Mouse (Mus musculus) T-cell, adult 2 months (primary cell): Measurements from ENCODE around the gene Scarb1.

Experiments used
- DNase-seq: peaks from one replicate; pipeline ENCODE4 v3.0.0; 2022; ENCODE audit warnings: low spot score

Scarb1 gene

GRCm38 (mm10) chr5:125332333-125332732 is 8.6 kb downstream of the Scarb1 start:
- DNase-seq, result no peak

GRCm38 (mm10) chr5:125331811-125332210 is 9.1 kb downstream of the Scarb1 start:
- DNase-seq, result no peak

- no peak for DNase-seq
Observed at GRCm38 (mm10) chr5:125331094-125331493, 9.8 kb downstream of the Scarb1 start.

- DNase-seq, result no peak
Observed at GRCm38 (mm10) chr5:125330656-125331055, 10.2 kb downstream of the Scarb1 start.

- no peak for DNase-seq
Observed at GRCm38 (mm10) chr5:125330191-125330590, 10.7 kb downstream of the Scarb1 start.

GRCm38 (mm10) chr5:125327596-125328385 is 13.1 kb downstream of the Scarb1 start:
- DNase-seq, result no peak

GRCm38 (mm10) chr5:125326351-125326750 is 14.5 kb downstream of the Scarb1 start:
- no peak for DNase-seq

GRCm38 (mm10) chr5:125325931-125326330 is 15.0 kb downstream of the Scarb1 start:
- no peak for DNase-seq

- DNase-seq, result no peak
Observed at GRCm38 (mm10) chr5:125325285-125325684, 15.6 kb downstream of the Scarb1 start.

- DNase-seq, result no peak
Observed at GRCm38 (mm10) chr5:125323939-125324480, 16.9 kb downstream of the Scarb1 start.

- no peak for DNase-seq
Observed at GRCm38 (mm10) chr5:125323128-125323527, 17.8 kb downstream of the Scarb1 start.

GRCm38 (mm10) chr5:125321836-125322235 is 19.1 kb downstream of the Scarb1 start:
- DNase-seq, result no peak

GRCm38 (mm10) chr5:125319057-125319800 is 21.7 kb downstream of the Scarb1 start:
- DNase-seq, result no peak

GRCm38 (mm10) chr5:125317953-125318352 is 22.9 kb downstream of the Scarb1 start:
- no peak for DNase-seq

- DNase-seq, result no peak
Observed at GRCm38 (mm10) chr5:125317296-125317695, 23.6 kb downstream of the Scarb1 start.

- no peak for DNase-seq
Observed at GRCm38 (mm10) chr5:125316771-125317170, 24.1 kb downstream of the Scarb1 start.

- no peak for DNase-seq
Observed at GRCm38 (mm10) chr5:125315110-125315509, 25.8 kb downstream of the Scarb1 start.

GRCm38 (mm10) chr5:125313991-125314390 is 26.9 kb downstream of the Scarb1 start:
- DNase-seq, result no peak

- no peak for DNase-seq
Observed at GRCm38 (mm10) chr5:125312970-125313597, 27.8 kb downstream of the Scarb1 start.

GRCm38 (mm10) chr5:125310986-125311385 is 29.9 kb downstream of the Scarb1 start:
- no peak for DNase-seq

- DNase-seq, result no peak
Observed at GRCm38 (mm10) chr5:125309193-125309592, 31.7 kb downstream of the Scarb1 start.

GRCm38 (mm10) chr5:125306824-125307223 is 34.1 kb downstream of the Scarb1 start:
- DNase-seq, result no peak

GRCm38 (mm10) chr5:125306372-125306771 is 34.5 kb downstream of the Scarb1 start:
- DNase-seq, result no peak
